Mouse (Mus musculus) gastrocnemius, postnatal 14 days (tissue): ENCODE results near the gene Rtp3. TPM values are rescaled to one million over a fixed set of nuclear protein-coding genes. Genes with fewer than 3 reads are reported as not detected.

ENCODE experiments used
- DNase-seq: peaks from one replicate; pipeline ENCODE4 v3.0.0; 2021; ENCODE audit warnings: mixed read lengths
- intact Hi-C: fragments of 180-260 bp; cut with DNase I; formaldehyde crosslinking; loops from one replicate; pipeline ENCODE4 v1.15.1; 2025; ENCODE audit warnings: low total_unique reads
- total RNA-seq, 2 experiments: library from RNA; stranded (reverse); gene quantifications; 2 replicates each; pipeline ENCODE4 v1.2.3; 2021

The Rtp3 gene
- total RNA-seq, 2 experiments from 2014 or later: 1.2 to 1.3 TPM

- intact Hi-C loops: no loop called here
These were observed 4.8 kb downstream of the Rtp3 start for GRCm38 (mm10) chr9:110985541-110985940.

GRCm38 (mm10) chr9:110984096-110984495 is 6.3 kb downstream of the Rtp3 start:
- intact Hi-C loops: no loop called here
- DNase-seq: no peak

More at GRCm38 (mm10) chr9:110985541-110985940, 4.8 kb downstream of the Rtp3 start:
- DNase-seq: no peak

GRCm38 (mm10) chr9:110982351-110982750 is 8.0 kb downstream of the Rtp3 start:
- intact Hi-C loops: no loop called here
- no peak for DNase-seq

- intact Hi-C loops: no loop called here
These were observed 11.0 kb downstream of the Rtp3 start for GRCm38 (mm10) chr9:110979411-110979810.

GRCm38 (mm10) chr9:110965910-110966231 is 24.5 kb downstream of the Rtp3 start:
- intact Hi-C loops: no loop called here
- DNase-seq: no peak

More at GRCm38 (mm10) chr9:110979411-110979810, 11.0 kb downstream of the Rtp3 start:
- no peak for DNase-seq

- intact Hi-C loops: no loop called here
- DNase-seq: no peak
These were observed 25.1 kb downstream of the Rtp3 start for GRCm38 (mm10) chr9:110965062-110965909.

- intact Hi-C loops: no loop called here
These were observed 26.7 kb downstream of the Rtp3 start for GRCm38 (mm10) chr9:110963566-110964115.

GRCm38 (mm10) chr9:110961386-110961785 is 29.0 kb downstream of the Rtp3 start:
- intact Hi-C loops: no loop called here
- no peak for DNase-seq

More at GRCm38 (mm10) chr9:110963566-110964115, 26.7 kb downstream of the Rtp3 start:
- no peak for DNase-seq

GRCm38 (mm10) chr9:110960230-110961149 is 29.9 kb downstream of the Rtp3 start:
- DNase-seq: no peak
- intact Hi-C loops: no loop called here

GRCm38 (mm10) chr9:110959669-110960068 is 30.7 kb downstream of the Rtp3 start:
- no peak for DNase-seq
- intact Hi-C loops: no loop called here

- intact Hi-C loops: no loop called here
- no peak for DNase-seq
These were observed 34.4 kb downstream of the Rtp3 start for GRCm38 (mm10) chr9:110955962-110956361.

- no peak for DNase-seq
- intact Hi-C loops: no loop called here
These were observed 35.5 kb downstream of the Rtp3 start for GRCm38 (mm10) chr9:110954681-110955445.

GRCm38 (mm10) chr9:110953550-110954461 is 36.6 kb downstream of the Rtp3 start:
- intact Hi-C loops: no loop called here

GRCm38 (mm10) chr9:110952931-110953549 is 37.3 kb downstream of the Rtp3 start:
- intact Hi-C loops: no loop called here
- no peak for DNase-seq

More at GRCm38 (mm10) chr9:110953550-110954461, 36.6 kb downstream of the Rtp3 start:
- DNase-seq: peak; percentile 74

- no peak for DNase-seq
- intact Hi-C loops: no loop called here
These were observed 38.0 kb downstream of the Rtp3 start for GRCm38 (mm10) chr9:110952398-110952797.

GRCm38 (mm10) chr9:110951866-110952265 is 38.5 kb downstream of the Rtp3 start:
- intact Hi-C loops: no loop called here
- DNase-seq: no peak

GRCm38 (mm10) chr9:110951397-110951796 is 39.0 kb downstream of the Rtp3 start, which contains the start of gene Lrrc2:
TSS of gene Lrrc2 (plus strand) at chr9:110951545.
- intact Hi-C loops: no loop called here
- DNase-seq: no peak

GRCm38 (mm10) chr9:110950109-110950508 is 40.3 kb downstream of the Rtp3 start:
- DNase-seq: no peak
- intact Hi-C loops: no loop called here
